Mouse (Mus musculus) right cerebral cortex, adult 18-20 months (tissue): ENCODE data around the gene Olfr839-ps1.

ENCODE experiments used
- DNase-seq: peaks from one replicate; pipeline ENCODE4 v3.0.0; 2022; ENCODE audit warnings: mixed read lengths

Olfr839-ps1 gene

GRCm38 (mm10) chr9:19177212-19177611 lies at the start of gene Olfr839-ps1:
Gene Olfr839-ps1, minus strand, starts transcription at chr9:19177312.
- DNase-seq: no peak

- DNase-seq: no peak
Observed at GRCm38 (mm10) chr9:19136017-19136416, 41.1 kb downstream of the Olfr839-ps1 start, which contains the start of gene Olfr837. Gene Olfr837, plus strand, starts transcription at chr9:19136317.

GRCm38 (mm10) chr9:19120082-19120481 lies 57.0 kb downstream of the Olfr839-ps1 start, which contains the start of gene Olfr836:
Gene Olfr836, plus strand, starts transcription at chr9:19120382.
- no peak for DNase-seq
